Mouse (Mus musculus) kidney, postnatal 4 days (tissue): ENCODE results near the gene Asb18.
A peak's percentile ranks its signal among the peaks of the same experiment; 100 is the strongest.

ENCODE experiments used
- DNase-seq, 2 experiments: peaks; one replicate each; pipeline ENCODE4 v3.0.0; 2021; ENCODE audit warnings: mixed read lengths in 2 of 2

The Asb18 gene

GRCm38 (mm10) chr1:89932616-89933015 is 81.8 kb downstream of the Asb18 start:
- peak in 1 of 2 experiments; percentile 10 for DNase-seq

- peak in 1 of 2 experiments; percentile 31 for DNase-seq
These were observed 82.4 kb downstream of the Asb18 start for GRCm38 (mm10) chr1:89932021-89932423.

DNA sequence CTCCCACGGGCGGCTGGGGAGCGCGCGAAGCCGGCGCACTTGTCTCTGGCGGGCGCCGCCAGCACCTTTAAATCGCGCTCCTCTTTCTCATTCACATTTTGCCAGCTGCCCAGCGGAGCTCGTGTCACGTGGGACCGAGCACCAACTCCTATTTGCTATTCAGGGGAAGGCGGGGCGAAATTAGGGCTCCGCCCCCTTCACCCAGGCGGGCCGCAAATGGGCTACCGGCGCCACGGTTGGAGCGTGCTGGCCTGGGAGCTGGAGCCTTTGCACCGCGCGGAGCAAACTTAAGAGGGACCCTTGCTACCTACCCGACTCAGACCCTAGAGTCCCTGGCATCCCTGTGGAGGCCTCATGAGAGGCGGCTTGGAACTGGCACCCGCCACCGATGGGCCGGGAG is 83.3 kb downstream of the Asb18 start, which contains the start of gene Gbx2:
Gene Gbx2 (minus strand): TSS at position 60 of the 400 bp plus-strand sequence.
- peak; percentile 80 to 87 for DNase-seq

- peak in 1 of 2 experiments; percentile 36 for DNase-seq
These were observed 83.9 kb downstream of the Asb18 start for GRCm38 (mm10) chr1:89930551-89930950.

- peak; percentile 59 to 63 for DNase-seq
These were observed 84.6 kb downstream of the Asb18 start for GRCm38 (mm10) chr1:89929721-89930505.

DNA sequence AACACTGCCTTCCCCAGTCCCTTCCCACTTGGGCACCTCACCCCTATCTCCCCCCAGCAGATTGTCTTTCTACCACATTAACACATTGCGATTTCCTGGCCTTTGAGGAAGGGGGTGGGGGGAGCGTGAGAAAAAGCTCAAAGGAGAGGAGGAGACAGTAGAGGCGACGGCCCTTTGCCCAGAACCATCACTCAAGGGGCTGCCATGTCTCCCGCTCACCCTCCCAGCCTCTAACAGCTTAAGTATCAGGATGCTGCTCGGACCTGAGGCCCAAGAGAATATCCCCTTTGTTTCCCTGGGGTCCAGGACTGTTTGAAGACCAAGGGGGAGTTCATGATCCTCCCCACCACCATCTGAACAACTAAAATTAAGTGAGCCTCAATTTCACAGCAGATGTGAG is 85.3 kb downstream of the Asb18 start:
- DNase-seq = no peak

DNA sequence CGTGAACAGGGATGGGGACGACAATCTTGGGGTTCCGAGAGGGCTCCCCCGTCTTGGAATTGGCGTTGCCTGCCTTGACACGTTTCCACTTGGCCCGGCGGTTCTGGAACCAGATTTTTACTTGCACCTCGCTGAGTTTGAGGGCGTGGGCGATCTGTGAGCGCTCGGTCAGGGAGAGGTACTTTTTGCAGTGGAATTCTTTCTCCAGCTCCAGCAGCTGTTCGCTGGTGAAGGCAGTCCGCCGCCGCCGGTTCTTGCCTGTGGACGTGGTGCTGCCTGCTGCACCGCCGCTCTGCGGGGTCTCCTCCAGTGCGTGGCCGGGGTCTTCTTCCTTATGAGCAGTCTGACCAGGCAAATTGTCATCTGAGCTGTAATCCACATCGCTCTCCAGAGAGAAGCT is 85.8 kb downstream of the Asb18 start:
- peak in 1 of 2 experiments; percentile 38 for DNase-seq

- peak; percentile 49 to 63 for DNase-seq
These were observed 87.3 kb downstream of the Asb18 start for GRCm38 (mm10) chr1:89927061-89927661.

DNA sequence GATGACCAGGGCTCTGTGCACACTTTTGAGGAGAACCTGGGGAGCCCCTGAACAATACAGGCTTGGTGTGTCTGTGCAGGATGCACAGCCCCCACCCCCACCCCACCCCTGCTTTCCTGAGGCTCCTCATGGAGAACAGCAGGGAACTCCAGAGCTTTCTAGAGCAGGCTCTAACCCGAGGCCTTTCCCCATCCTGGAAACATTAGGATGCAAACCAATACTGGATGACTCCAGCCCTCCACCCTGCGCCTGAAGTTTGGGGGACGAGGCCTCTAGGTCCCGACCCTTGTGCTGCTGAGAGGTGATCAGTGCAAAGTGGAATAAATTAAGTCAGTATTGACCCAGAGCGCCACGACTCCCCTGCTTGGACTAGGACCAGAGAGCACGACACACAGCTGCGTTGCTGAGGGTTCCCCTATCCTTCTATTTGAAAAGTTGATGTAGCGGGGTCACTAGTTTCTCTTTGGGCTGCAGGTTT is 87.8 kb downstream of the Asb18 start:
- DNase-seq = no peak

- no peak for DNase-seq
These were observed 88.8 kb downstream of the Asb18 start for GRCm38 (mm10) chr1:89925501-89926190.

DNA sequence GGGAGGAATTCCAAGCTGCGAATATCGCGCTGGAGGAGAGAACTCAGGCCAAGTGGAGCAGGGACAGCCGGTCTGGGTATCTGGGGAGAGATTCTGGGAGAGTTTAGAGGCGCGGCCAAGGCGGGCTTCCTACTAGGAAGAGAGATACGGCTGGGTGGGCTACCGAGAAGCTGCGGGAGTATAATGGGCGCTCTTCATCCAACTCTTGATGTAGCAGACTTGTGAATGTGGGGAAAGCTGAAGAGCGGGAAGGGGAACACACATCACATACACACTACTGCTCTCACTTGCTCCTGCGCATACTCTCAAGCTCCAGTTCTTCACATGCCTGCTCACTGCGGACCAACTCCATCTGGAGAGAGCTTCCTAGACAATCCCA is 90.8 kb downstream of the Asb18 start:
- DNase-seq = no peak

GRCm38 (mm10) chr1:89922883-89923641 is 91.4 kb downstream of the Asb18 start:
- no peak for DNase-seq

GRCm38 (mm10) chr1:89922282-89922681 is 92.2 kb downstream of the Asb18 start:
- no peak for DNase-seq

GRCm38 (mm10) chr1:89921806-89922205 is 92.7 kb downstream of the Asb18 start:
- no peak for DNase-seq

- DNase-seq = no peak
These were observed 95.3 kb downstream of the Asb18 start for GRCm38 (mm10) chr1:89919206-89919605.

DNA sequence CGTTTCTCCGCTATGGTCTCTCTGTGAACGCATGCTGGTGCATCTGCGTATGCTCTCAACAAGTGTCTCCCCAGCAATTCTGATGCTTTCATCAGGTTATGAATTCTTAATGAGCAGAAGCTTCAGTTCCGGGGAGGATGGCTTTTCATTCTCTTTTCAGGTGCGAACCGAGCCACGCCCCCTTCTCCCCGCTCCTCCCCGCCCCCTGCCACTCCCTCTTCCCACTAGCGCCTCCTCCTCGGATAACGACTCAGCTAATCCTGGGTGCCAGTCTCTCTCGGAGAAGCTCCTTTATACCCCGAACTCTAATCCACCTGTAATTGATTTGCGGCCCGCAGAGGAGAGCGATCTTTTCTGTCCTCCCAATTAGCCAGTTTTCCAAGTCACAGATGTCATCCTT is 96.4 kb downstream of the Asb18 start:
- DNase-seq = no peak

DNA sequence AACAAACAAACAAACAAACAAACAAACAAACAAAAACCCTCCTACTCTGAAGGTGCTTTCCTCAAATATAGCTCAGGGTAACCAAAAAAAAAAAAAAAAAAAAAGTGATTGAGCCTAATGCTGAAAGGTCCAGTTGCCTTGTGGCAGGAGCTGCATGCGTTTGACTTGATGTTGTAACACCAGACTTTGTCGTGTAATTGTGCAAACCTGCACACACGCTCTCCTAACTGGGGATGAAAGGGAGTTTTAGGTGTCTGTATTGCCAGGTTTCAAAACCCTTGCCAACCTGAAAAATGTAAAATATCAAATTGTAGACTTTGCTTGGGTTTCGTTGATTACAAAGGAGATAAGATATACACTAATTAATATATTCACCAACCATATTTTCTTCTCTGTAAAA is 100.9 kb downstream of the Asb18 start:
- no peak for DNase-seq

GRCm38 (mm10) chr1:89912392-89912791 is 102.1 kb downstream of the Asb18 start:
- DNase-seq = peak; percentile 35 to 59

DNA sequence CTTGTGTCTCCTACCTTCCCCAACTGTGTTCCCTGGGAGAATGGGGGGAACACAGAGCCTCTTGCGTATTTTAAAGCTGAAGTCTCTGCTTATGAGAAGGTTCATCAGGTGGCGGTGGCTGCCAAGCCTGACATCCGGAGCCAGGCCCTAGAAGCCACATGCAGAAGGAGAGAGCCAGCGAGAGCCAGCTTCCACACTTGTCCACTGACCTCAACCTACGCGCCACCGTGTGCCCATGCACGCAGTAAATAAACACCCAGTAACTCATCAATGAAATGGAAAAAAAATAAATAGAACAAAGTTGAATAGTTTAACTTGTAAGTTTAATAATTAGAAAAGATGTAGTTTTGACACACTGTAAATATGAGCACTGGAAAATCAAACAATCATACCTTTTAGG is 104.7 kb downstream of the Asb18 start:
- no peak for DNase-seq

GRCm38 (mm10) chr1:89902641-89903040 is 111.8 kb downstream of the Asb18 start:
- no peak for DNase-seq

DNA sequence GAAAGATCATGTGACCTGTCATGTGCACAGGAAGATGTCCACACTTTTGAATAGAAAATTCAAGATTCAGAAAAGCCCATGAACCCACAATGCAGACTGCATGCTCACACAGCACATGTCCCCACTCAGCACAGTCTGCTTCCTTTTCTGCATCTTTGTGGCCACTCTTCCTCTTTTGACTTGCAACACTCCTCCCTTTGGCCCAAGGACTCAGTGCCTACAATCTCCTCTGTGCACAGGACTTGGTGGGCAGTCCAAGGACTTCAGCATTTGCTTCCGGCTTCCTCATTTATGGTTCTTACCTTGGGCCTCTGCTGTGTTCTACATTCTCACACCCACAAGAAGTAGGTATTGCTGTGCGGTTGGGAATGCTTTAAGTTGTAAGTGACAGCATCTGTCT is 112.2 kb downstream of the Asb18 start:
- DNase-seq = no peak

GRCm38 (mm10) chr1:89901381-89901780 is 113.1 kb downstream of the Asb18 start:
- no peak for DNase-seq
